Mouse (Mus musculus): ENCODE results near the gene Sox6.

DNA sequence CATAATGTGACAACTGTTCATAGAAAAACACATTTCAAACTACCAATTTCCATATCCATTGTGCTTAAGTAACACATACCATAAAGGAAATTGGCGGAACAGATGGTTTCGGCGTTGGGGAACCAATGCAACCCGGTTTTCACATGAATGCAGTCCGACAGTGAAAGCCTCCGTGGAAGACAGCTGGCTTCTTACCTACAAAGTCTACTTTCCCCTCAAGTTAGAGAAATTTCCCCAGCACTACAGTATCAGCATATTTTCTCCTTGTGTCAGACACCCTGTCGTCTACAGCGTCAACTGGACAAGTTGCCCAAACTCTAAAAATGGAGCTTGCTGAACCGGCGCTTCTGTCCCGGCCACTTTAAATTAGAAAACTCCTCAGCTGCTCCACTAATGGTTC lies 470.3 kb downstream of the Sox6 start:
- TF ChIP-seq HCFC1 (IDR thresholded peaks at IDR 0.05; ENCODE audit: borderline replicate concordance, insufficient read depth, low read length), result no peak
- TF ChIP-seq MAFK (IDR thresholded peaks at IDR 0.05; ENCODE audit: insufficient read depth, low read depth, low read length), result no peak
- no peak for TF ChIP-seq CHD2 (IDR thresholded peaks at IDR 0.05; ENCODE audit: low read depth, low read length)
- no peak for TF ChIP-seq ZNF384 (IDR thresholded peaks at IDR 0.05; ENCODE audit: low read depth, low read length)
